Mouse (Mus musculus): ENCODE results near the gene 3100002H09Rik.

DNA sequence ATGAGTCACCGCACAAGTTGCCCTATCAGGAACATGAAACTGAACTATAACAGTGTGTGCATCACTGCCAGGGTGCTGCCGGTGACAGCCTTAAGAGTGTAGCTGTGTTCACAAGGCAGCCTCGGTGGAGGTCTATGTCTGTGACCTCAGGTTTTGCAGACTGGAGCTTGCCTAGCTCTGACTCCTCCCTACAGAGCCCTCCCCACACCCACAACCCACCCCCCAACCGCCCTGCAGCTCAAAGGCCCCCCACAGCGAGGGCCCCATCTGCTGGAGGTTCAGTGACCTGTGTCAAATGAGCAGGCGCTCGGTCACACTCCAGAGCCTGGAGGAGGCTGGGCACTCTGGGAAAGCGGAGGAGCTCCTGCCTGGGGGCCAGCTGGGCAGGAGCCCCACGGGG is 42.3 kb upstream of the 3100002H09Rik start:
- no peak for TF ChIP-seq CTCF (IDR thresholded peaks at IDR 0.05; ENCODE audit: insufficient read depth, low read length)
- no peak for TF ChIP-seq POLR2A (IDR thresholded peaks at IDR 0.05; ENCODE audit: borderline replicate concordance, extremely low read depth, low read depth, low read length)

All from lung, adult 2 months (tissue).